Mouse (Mus musculus): Measurements from ENCODE around the gene Sf3a3. TPM values are rescaled to one million over a fixed set of nuclear protein-coding genes. Genes with fewer than 3 reads are reported as not detected.

Sf3a3 gene
- total RNA-seq, 4 experiments from 2014 or later, result 9.5 to 12.8 (median 10.2) TPM

DNA sequence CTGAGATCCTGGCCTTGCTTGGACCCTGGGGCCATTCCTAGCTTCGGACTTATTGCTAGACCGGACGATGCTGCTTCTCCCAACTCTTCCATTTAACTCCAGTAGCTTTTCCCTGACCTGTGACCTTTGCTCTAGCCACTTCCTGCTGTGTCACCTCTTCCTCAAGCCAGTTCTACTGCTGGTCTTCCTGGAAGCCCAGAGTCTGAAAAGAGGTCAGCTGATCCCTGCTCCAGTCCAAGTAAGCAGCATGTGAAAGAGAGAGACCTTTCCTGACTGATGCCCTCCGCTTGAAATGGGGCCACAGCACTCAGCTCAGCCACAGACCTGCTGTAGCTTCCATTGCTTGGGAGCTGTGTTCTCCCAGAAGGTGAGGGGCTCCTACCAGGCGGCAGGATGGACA, 22.9 kb downstream of the Sf3a3 start:
- DNase-seq (ENCODE audit: low spot score in 2 of 2), result no peak

DNA sequence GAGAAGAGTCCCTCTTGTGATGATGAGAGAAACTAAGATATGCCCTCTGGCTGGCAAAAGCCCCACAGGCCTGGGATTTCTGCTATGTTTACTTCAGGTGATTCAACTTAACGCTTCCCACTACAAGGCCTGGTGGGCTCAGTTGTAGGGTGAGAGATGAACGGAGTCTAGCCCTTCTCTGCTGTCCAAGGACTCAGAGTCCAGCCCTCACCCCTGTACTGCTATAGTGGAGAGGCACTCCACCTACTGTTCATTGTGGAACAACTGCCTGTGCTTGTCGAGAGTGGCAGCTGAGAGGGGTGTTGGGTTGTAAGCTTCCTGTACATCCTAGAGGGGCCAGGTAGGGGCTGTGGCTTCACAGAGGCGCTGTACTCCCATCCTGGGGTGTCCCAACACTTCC, 23.4 kb downstream of the Sf3a3 start:
- no peak for DNase-seq (ENCODE audit: low spot score in 2 of 2)

DNA sequence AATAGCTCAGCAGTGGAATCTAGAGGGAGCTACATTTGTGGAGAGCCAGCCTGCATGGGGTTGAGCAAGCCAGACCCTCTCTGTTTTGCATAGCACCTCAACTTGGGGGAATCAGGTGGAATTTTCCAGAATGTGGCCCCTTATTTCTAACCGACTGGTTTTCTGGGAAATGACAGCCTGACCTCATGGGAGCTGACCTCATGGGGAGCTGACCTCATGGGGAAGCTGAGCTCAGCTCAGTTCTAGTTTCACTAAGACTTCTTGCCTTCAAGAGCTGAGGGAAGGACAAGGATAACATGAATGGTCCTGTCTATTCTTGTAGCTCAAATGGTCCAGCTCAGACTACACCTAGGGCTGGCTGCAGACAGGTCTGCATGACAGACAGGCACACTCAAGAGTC, 24.2 kb downstream of the Sf3a3 start:
- no peak for DNase-seq (ENCODE audit: low spot score in 2 of 2)

DNA sequence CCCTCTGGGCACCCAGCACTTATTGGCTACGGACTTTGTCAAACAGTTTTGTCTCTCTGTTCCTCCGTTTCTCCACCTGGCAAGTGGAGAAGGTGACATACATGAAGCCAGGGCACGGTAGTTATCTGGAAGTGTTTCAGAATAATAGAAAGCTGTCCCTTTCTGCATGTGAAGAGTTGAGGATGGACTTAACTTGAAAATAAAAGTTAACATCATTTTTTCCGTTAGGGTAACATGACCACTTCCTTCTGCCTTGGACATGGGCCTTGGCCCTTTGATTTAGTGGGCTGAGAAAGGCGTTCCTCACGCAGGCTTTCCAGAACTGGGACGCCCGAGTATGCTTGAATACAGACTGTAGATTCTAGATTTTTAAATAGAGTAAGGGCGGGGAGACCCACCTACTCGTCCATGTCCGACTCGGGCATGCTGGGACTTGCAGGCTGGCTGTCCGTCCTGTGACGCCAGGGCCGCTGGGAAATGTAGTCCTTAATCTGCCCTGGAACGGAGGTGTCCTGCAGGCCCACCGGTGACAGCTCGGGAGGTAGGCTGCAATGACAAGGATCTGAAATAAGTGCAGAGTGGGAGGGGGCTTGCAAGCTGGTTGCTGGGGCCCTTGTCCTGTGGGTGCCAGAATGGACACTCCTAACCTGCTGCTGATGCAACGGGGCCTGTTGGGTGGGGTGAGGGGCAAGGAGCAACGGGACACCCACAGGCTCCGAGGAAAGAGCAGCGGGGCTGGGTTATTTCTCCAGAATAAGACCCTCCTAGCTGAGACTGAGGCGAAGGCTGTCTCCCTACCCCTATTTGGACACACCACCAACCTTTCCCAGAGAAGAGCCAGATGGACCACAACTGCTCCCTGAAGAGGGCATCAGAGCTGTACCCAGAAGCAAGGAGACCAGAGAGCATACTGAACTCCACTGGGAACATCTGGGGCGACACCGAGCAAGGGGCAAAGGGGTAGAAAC, 27.1 kb downstream of the Sf3a3 start, which contains the start of gene Inpp5b:
TSS of gene Inpp5b (plus strand) at position 475 of the 968 bp plus-strand sequence.
- DNase-seq (ENCODE audit: low spot score in 2 of 2), result peak; percentile 70

DNA sequence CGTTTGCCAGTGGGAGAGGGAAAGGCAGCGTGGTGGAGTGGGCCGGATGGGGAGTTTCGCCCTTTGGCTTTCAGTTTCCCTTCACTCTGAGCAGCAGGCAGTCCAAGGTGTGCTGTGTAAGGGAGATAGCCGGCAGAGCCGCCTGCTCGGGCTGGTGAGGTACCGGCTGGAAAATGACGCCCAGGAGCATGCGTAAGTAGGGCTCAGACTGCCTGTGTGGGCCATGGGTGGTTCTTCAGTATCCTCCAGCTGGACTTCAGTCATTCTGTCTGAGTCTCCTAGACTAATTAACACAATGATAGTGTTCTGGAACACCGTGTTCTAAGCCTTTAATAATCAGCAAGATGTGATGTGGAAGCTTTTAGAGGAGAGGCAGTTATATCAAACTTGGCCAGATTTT, 28.3 kb downstream of the Sf3a3 start:
- no peak for DNase-seq (ENCODE audit: low spot score in 2 of 2)

DNA sequence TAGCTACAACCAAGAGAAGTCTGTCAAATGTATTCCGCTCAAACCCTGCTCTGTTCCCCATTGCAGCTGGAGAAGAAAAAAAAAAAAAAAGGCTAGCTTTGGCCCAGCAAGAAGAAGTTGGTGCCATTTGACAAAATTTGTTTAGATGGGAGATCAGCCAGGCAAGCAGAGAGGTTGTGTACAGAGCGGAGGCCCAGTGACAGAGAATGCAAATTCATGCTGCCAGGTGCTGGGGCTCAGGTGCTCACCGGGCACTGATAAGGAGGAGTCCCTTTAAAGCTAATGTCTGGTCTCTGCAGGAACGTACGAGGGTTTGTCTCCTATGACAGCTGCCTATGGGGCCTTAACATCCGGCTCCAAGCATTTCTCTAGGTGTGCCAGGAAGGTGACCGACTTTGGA, 32.0 kb downstream of the Sf3a3 start:
- DNase-seq (ENCODE audit: low spot score in 2 of 2), result no peak

DNA sequence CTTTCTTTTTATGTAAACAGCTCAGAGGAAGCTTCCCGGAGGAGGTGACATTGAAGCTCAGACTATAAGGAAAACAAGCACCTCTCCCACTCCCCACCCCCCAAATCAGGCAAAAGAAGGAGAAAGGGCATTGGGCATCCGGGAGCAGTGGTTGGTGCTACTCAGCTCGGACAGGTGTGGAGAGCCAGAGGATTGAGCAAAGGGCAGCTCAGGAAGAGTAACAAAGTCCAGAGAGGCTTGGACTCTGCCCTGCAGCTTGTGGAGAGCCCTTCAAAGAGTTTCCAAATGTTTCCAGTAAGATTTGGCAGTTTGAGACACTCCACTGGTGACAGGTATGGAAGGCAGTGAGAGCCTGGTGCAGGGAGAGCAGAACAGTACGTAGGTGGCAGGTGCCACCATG, 33.3 kb downstream of the Sf3a3 start:
- DNase-seq (ENCODE audit: low spot score in 2 of 2), result no peak

DNA sequence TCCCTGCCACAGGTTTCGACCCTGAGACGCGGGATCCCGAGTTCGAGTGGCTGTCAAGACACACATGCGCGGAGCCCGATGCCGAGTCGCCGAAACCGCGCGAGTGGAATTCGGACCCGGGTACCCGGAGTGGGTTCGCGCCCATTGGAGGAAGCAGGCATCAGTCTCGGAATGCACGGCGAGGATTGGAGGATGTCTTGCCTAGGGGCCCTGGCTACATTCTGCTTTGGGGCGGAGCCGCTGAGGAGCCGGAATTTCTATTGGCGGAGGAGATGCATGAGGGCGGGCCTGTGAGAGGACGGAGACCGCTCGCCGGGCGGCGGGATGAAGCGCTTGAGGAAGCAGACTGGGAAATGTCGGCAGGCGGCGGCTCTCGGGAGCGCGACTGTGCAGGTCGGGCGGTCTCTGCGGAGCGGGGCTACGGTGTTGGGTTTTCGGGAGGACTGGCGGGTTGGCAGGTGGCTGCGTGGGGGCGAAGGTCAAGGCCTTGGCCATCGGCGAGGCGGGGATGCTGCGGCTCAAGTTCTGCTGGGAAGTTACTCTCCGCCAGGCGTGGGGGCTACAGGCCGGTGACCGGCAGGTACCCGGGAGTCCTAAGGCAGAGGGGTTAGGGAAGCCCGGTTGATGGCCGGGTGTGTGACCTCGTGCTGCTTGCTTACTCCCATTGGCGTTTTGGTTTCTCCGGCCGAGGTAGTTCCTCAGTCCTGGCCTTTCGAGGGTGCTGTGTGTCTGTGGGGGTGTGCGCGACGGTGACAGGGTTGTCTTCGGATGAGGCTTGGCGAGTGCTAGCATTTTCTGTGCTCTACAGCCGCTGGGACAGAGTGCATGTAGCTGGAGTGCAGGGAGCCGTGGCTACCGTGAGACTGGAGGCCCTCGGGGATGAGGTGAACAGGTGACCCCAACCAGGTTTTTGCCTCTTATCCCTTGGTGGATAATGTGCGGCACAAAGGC, 37.0 kb downstream of the Sf3a3 start:
- peak; percentile 95 to 97 for DNase-seq (ENCODE audit: low spot score in 2 of 2)

DNA sequence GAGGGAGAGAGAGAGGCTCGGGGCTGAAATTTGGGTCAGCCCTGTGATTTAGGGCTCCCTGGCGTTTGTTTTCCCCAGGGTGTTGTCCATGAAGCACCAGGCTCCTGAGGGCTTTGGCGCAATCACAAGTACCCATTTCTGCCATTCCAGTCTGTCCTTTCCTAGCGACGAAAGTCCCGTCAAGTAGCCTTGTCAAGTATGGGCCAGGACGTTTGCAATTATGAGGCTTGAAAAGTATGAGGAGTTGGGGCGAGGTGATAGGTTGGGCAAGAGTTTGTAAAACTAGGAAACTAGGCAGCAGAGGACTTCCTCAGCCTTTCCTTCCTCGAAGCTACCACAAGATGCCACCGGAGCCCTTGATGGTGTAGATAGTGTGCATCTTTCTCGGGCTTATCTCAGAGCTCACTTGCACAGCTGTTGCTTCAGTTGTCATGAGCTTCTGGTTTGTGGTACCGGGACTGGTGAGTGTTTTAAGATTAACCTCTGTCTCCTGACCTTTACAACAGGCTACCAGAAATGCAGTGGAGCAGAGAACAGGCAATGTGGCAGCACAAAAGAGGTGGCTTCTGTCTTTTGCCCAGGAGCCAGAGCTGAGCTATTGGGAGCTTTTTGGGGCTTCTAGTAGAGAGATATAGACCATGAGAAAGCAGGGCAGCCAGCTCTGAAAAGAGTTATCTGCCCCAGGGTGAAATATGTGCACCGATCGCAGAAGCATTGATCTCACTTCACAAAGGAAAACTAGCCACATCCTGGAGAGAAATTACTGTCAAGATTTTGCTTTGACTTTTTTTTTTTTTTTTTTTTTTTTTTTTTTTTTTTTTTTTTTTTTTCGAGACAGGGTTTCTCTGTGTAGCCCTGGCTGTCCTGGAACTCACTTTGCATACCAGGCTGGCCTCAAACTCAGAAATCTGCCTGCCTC, 38.0 kb downstream of the Sf3a3 start:
- no peak for DNase-seq (ENCODE audit: low spot score in 2 of 2)

DNA sequence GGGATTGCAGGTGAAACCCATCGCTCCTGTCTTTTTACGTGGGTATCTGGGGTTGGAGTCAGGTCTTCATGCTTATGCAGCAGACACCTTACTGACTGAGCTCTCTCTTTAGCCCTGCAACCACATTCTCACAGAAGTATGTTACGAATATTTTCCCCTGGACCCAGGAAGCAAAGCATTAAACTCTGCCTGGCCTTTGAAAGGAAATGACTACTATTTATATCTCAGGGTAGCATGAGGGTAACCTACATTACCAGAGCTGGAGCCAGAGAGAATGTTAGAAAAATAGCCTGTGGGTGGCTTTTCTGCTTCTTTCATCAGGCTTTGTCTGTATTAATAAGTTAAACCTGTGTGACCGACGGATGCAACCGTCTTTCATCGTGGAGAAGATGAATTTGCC, 41.0 kb downstream of the Sf3a3 start:
- DNase-seq (ENCODE audit: low spot score in 2 of 2), result no peak

DNA sequence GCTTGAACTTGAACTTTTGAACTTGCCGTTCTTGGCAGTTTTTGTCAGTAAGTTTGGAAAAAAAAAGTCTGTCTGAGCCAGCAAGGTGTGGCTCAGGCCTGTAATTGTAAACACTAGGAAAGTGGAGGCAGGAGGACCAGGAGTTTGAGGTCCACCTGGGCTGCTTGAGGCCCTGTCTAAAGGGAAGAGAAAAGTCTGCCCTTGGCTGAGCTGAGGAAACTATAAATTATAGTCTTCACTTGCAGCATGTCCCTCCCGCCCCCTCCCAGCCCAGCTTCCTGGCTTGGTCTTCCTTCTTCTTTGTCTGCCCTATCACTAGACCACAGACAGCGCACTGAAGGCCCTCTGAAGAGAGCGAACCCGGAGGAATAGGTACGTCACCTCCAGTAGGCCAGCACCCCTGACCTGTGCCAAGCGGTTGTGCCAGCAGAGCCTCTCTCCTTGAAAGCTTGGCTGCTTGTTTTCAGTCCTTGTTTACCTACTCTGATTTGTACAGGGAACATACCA, 44.8 kb downstream of the Sf3a3 start:
- DNase-seq (ENCODE audit: low spot score in 2 of 2), result peak in 1 of 2 experiments; percentile 21

DNA sequence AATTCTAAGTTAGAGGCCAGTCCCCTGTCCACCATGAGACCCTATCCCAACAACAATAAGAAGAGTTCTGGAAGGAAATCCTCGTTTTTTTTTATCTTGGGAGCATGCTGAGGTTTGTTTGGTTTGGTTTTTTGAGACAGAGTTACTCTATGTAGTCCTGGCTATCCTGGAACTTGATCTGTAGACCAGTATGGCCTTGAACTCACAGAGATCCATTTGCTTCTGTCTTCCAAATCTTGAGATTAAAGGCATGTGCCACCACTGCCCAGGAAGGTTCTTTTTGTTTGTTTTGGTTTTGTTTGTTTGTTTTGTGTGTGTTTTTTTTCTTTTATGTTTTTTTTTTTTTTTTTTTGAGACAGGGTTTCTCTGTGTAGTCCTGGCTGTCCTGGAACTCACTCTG, 46.6 kb downstream of the Sf3a3 start:
- no peak for DNase-seq (ENCODE audit: low spot score in 2 of 2)

DNA sequence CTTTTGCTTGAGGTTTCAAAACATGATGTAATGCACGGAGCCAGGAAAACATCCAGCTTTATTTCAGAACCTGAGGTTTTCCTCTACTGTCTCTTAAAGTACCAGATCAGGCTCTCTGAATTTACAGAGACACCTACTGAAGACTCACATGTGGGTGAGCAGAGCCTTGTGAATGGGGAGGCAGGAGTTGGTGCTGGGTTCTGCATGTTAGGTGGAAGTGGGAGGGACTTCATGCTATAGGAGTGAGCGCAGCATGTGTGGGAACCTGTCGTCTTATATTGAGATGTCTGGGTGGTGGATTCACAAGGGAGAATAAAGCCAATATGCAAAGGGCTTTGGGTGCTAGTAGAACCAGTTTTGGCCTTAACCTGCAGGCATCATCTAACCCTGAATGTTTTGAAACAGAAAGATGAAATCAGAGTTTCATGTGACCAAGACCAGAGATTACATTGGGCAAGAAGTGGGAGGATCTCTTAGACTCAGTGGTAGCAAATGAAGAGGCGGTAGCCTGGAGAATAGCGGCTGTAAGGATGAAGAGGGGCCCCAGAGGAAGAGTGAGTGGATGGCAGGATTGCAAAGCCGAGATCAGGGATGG, 48.4 kb downstream of the Sf3a3 start:
- DNase-seq (ENCODE audit: low spot score in 2 of 2), result no peak

DNA sequence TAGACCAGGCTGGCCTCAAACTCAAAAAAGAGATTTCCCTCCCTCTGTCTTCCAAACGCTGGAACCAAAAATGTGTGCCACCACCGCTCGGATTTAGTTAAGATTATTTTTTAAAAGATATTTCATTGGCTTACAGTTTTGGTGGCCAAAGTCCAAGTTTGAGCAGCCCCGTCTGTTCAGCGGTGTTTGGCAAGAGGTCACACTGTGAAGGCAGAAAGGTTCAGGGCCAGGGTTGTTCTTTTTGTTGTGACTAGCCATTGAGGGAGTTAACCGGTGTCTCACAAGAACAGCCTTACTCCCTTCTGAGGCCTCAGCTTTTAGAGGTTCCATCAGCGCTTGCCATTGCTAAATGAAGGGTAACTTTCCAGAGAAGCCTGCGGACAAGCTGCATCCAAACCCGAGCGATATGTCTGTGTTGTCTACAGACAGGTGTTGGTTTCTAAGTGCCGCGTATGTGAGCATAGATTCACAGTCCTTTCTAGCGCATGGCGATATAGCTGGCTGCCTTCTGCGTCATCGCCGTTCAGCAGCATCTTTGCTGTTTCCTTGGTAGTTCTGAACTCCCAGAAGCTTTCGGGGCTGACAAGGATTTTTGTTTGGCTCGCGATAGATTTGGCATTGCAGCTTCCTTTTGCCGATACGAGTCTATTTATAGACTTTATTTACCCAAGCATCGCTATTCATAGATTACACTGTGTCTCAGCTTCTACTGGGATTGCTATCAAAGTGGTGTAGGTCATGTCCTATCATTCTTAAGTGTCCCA, 51.4 kb downstream of the Sf3a3 start:
- no peak for DNase-seq (ENCODE audit: low spot score in 2 of 2)

DNA sequence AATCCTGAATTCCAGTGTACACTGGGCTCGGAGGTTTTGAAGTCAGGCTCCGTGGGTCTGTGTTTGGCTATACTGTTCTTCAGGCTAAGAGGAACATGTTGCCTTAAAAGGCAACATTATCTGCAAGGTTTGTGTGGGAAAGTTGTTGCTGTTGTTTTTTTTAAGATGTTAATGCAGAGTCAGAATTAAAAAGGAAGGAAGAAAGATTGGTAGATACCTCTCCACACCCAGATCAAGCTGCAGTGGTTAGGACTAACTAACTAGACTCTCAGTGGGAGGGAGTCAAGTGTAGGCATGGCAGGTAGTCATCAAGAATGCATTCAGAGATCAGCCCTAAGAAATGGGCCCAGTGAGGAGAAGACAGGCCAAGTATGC, 52.0 kb downstream of the Sf3a3 start:
- DNase-seq (ENCODE audit: low spot score in 2 of 2), result no peak

DNA sequence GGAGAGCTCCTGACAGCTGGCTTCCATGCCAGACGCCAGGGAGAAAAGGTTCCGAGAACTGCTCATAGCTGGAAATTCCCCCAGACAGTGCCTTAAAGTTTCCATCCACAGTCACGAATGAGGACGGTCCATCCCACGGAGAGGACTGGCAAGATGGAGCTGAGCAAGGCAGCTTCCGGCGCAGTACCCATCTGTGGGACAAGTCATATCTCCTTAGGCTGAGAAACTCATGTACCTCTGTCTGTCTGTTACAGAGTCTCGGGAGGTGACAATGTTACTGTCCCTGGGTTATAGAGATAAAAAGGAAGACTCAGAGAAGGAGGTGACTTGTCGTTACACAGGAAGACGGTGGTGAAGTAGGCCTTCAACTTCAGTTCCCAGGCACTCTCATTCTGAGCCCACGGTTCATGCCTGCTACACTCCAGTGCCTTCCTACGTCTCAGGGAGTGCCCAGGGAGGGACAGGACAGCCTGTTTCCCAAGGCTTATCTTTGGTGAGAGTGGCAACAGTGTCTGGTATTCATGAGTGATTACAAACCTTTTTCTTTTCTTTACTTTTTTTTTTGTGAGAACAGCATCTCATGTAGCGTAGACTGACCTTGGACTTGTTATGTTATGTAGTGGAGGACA, 54.5 kb downstream of the Sf3a3 start:
- no peak for DNase-seq (ENCODE audit: low spot score in 2 of 2)

DNA sequence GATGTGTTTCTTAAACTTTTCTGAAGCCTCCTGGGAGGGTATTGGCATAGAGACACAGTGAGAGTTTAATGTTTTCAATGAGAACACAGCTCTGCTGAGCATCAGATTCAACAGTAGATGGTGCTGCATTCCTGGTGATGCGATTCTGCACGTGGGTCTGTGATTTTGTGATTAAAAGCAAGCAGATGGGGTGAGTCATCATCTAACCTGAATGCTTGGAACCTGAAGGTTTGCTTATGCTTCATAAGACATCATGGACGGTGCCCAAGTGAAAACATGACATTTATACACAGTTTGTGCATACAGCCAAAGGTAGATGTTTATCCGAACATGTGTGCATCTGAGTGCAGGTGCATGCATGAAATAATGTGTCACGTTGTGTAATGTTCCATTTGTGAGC, 56.0 kb downstream of the Sf3a3 start:
- no peak for DNase-seq (ENCODE audit: low spot score in 2 of 2)

DNA sequence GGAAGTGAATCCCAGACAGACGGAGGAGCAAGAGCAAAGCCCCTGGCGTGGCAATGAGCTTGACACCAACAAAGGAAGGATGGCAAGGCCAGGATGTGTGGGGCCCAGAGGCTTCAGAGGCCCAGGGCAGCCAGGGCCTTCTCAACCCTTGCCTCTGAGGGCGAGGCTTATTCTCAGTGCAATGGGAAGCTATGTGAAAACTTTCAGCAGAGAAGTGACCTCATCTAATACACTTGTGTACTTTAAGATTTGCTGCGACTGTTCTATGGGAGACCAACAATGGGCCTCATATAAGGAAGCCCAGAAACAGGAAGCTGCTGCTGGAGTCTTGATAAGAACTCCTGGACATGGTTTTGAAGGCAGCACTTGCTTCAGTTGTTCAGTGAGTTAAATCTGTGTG, 57.5 kb downstream of the Sf3a3 start:
- DNase-seq (ENCODE audit: low spot score in 2 of 2), result no peak

DNA sequence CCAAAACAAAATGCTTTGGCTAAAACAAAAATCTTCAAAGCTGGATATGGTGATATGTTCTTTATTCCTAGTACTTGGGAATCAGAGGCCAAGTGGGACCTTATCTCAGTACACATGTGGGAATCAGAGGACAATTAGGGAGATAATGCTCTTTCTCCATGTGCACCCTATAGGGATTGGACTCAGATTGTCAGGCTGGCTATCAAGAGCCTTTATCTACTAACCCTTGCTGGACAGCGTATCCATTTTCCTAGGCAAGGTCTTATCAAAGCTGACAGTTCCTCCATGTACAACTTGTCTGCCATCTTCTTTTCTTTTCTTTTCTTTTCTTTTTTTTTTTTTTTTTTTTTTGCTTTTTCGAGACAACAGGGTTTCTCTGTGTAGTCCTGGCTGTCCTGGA, 58.9 kb downstream of the Sf3a3 start:
- no peak for DNase-seq (ENCODE audit: low spot score in 2 of 2)

Data from gastrocnemius, adult 8-10 months (tissue).